Mouse (Mus musculus) effector memory CD4-positive, alpha-beta T cell, adult 5 months (primary cell): ENCODE measurements around the gene Axin2. TPM values are rescaled to one million over a fixed set of nuclear protein-coding genes. Genes with fewer than 3 reads are reported as not detected.

Experiments used
- polyA plus RNA-seq: library from polyadenylated mRNA; unstranded; fragments of 100-300 nt; shearing (Covaris generic); gene quantifications from one replicate; pipeline ENCODE4 v1.2.1, GENCODE M21; 2017

Gene Axin2
- polyA plus RNA-seq, result 13.2 TPM

DNA sequence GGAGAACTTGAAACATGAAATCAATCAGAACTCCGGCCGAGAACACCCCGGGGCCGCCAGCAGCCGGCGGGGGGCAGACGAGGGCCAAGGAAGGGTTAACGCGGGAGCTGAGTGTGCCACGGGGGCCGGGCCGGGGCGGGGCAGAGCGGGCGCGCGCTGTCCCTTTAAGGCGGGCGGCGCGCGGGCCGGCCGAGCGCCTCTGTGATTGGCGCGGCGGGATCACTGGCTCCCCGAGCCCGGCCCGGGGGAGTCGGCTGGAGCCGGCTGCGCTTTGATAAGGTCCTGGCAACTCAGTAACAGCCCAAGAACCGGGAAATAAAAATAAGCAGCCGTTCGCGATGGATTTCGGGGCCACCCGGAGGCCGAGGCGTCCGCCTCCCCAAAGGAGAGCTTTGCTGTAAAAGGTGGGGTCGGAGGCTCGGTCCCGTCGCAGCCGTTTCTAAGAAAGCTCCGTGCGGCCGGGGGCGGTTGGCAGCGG lies at the start of gene Axin2:
TSS of gene Axin2 (plus strand) at position 192 of the 478 bp plus-strand sequence.

Other genes with a start within 250 kb of the Axin2 start
- gene E030025P04Rik, start 224.0 kb downstream of the Axin2 start, polyA plus RNA-seq, result 0.35 TPM